ENCODE assay signal across 7 mouse cellular contexts in the genomic region with DNA sequence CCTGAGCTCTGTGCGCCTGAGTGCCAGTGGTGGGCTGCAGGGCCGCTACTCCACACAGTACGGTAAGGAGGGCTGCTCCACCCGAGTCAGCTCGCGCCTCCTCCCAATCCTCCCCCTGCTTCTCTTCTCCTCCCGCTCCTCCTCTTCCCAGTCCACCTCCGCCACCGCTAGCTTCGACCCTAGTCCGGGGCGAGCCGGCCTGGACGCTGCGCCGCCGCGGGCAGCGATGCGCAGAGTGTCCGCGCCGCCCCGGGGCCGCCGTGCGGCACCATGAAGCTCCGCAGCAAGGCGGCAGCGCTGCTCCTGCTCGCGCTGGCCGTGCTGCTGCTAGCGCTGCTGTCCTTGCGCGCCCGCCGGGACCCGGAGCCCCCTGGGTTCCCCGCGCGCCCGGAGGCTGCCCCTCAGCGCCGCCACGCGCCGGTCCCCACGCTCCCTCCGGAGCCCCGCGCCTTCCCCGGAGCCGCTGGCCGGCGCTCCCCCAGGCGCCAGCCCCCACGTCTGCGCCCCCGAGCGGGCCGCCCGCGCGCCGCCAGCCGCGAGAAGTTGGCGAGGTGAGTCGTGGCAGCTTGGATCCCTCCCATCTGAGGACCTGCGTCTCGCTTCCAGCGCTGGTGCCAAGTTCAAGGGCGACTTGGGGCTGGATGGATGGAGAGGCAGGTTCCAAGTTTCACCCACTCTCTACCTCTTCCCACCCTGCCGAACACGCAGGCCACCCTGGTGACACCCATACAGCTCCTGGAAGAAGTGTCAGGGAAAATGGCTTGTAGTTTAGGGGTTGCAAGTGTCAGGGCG. TPM values are rescaled to one million over a fixed set of nuclear protein-coding genes. Genes with fewer than 3 reads are reported as not detected.
DNase-seq lines count a peak whose midpoint lies in the region; ATAC-seq and TF ChIP-seq lines count a peak whose summit lies in the region.

A gene (plus strand): TSS at position 161 of the 792 bp plus-strand sequence.

- intact Hi-C loops in left cerebral cortex, postnatal 25 days (cut with DNase I), result loop anchor here (2.0 kb wide), 2 partner anchors 28 to 130 kb away; no protein-coding TSS in a partner anchor

- in situ Hi-C loops in ES-E14 (cut with MboI; ENCODE audit: low sequenced_read_pairs in 2 of 2, unreplicated experiment in 2 of 2), result no loop called here

- H3K9me3 ChIP-seq in ES-E14 (ENCODE audit: control insufficient read depth, insufficient read depth, low read depth, low read length), result no peaks in the 10 kb centered on the region
- no peaks in the 10 kb centered on the region for H3K9me3 ChIP-seq in forebrain, postnatal 0 days (ENCODE audit: low read length)
- no peaks in the 10 kb centered on the region for H3K9me3 ChIP-seq in hindbrain, embryonic 13.5 days
- H3K9me3 ChIP-seq in midbrain, embryonic 15.5 days, result no peaks in the 10 kb centered on the region

- 2% methylated on average over 73 of the region's 77 CpGs for WGBS in forebrain, postnatal 0 days
- under 1% methylated on average over 60 of the region's 77 CpGs for WGBS in hindbrain, embryonic 13.5 days
- under 1% methylated on average over 67 of the region's 77 CpGs for WGBS in midbrain, embryonic 15.5 days

- peak; percentile 91 for ATAC-seq in forebrain, postnatal 0 days
- peak; percentile 87 for ATAC-seq in hindbrain, embryonic 13.5 days (ENCODE audit: low FRiP score)
- ATAC-seq in midbrain, embryonic 15.5 days (replicated peaks), result peak; percentile 89

- H3K27me3 ChIP-seq in forebrain, postnatal 0 days (ENCODE audit: insufficient read depth, low read length), result peaks cover 9% of the 10 kb centered on the region; the same call in 1 of the 2 replicates
- H3K27me3 ChIP-seq in hindbrain, embryonic 13.5 days, result peaks cover 42% of the 10 kb centered on the region
- H3K27me3 ChIP-seq in midbrain, embryonic 15.5 days (replicated peaks), result peaks cover 30% of the 10 kb centered on the region
- H3K27me3 ChIP-seq in testis, adult 2 months (ENCODE audit: control insufficient read depth, insufficient read depth, low read length), result no peaks in the 10 kb centered on the region

- H3K27ac ChIP-seq in ES-E14 (ENCODE audit: insufficient read depth, low read depth, low read length, poor library complexity, severe bottlenecking), result no peak within 1 kb of the TSS
- no peak within 1 kb of the TSS for H3K27ac ChIP-seq in forebrain, postnatal 0 days (ENCODE audit: low read depth, low read length)
- H3K27ac ChIP-seq in hindbrain, embryonic 13.5 days, result peak within 1 kb of the TSS; percentile 48; the same call in 1 of the 2 replicates
- H3K27ac ChIP-seq in midbrain, embryonic 15.5 days, result peak within 1 kb of the TSS; percentile 34; the same call in 1 of the 2 replicates
- H3K27ac ChIP-seq in testis, adult 2 months (ENCODE audit: control insufficient read depth, insufficient read depth, low read depth, low read length), result no peak within 1 kb of the TSS

- no peaks in the 10 kb centered on the region for H3K4me1 ChIP-seq in ES-E14 (ENCODE audit: control insufficient read depth in 2 of 2, insufficient read depth in 2 of 2, low read length in 2 of 2, poor library complexity in 1 of 2)
- H3K4me1 ChIP-seq in forebrain, postnatal 0 days (ENCODE audit: insufficient read depth), result no peaks in the 10 kb centered on the region
- peaks cover 21% of the 10 kb centered on the region for H3K4me1 ChIP-seq in hindbrain, embryonic 13.5 days (replicated peaks)
- H3K4me1 ChIP-seq in midbrain, embryonic 15.5 days, result peaks cover 19% of the 10 kb centered on the region
- H3K4me1 ChIP-seq in testis, adult 2 months (ENCODE audit: control insufficient read depth, insufficient read depth, low read length), result peaks cover 11% of the 10 kb centered on the region

- peak; percentile 15; the same call in 1 of the 2 replicates for TF ChIP-seq CTCF in forebrain, postnatal 0 days (IDR thresholded peaks at IDR 0.05; ENCODE audit: low read depth)
- TF ChIP-seq CTCF in testis, adult 2 months (IDR thresholded peaks at IDR 0.05; ENCODE audit: control insufficient read depth, insufficient read depth, insufficient replicate concordance, low read depth, low read length), result no peak

- DNase-seq in ES-E14 (ENCODE audit: low read depth, low spot score), result peak; percentile 27
- DNase-seq in adrenal gland, postnatal 14 days, result peak; percentile 39
- peak; percentile 56 for DNase-seq in forebrain, postnatal 0 days
- DNase-seq in left cerebral cortex, postnatal 25 days (ENCODE audit: low spot score in 2 of 2), result peak; percentile 22 to 48

- peak within 1 kb of the TSS; percentile 98 for H3K4me2 ChIP-seq in forebrain, postnatal 0 days (ENCODE audit: low read depth)
- H3K4me2 ChIP-seq in hindbrain, embryonic 13.5 days, result peak within 1 kb of the TSS; percentile 94
- peak within 1 kb of the TSS; percentile 99 for H3K4me2 ChIP-seq in midbrain, embryonic 15.5 days

- H3K9ac ChIP-seq in ES-E14 (ENCODE audit: insufficient read depth, low read depth, low read length, poor library complexity, severe bottlenecking), result peak within 1 kb of the TSS; percentile 66
- peak within 1 kb of the TSS; percentile 68 for H3K9ac ChIP-seq in forebrain, postnatal 0 days
- H3K9ac ChIP-seq in hindbrain, embryonic 13.5 days, result peak within 1 kb of the TSS; percentile 79
- peak within 1 kb of the TSS; percentile 58 for H3K9ac ChIP-seq in midbrain, embryonic 15.5 days

- H3K4me3 ChIP-seq in ES-E14 (ENCODE audit: insufficient read depth in 1 of 2, low read depth in 1 of 2, low read length in 2 of 2, poor library complexity in 1 of 2, severe bottlenecking in 1 of 2), result peak within 1 kb of the TSS; percentile 58 to 78
- H3K4me3 ChIP-seq in forebrain, postnatal 0 days (ENCODE audit: low read depth, low read length), result peak within 1 kb of the TSS; percentile 63
- H3K4me3 ChIP-seq in hindbrain, embryonic 13.5 days, result peak within 1 kb of the TSS; percentile 78
- H3K4me3 ChIP-seq in midbrain, embryonic 15.5 days, result peak within 1 kb of the TSS; percentile 74
- H3K4me3 ChIP-seq in testis, adult 2 months (ENCODE audit: control insufficient read depth, low read depth, low read length), result peak within 1 kb of the TSS; percentile 75

- no peaks in the 10 kb centered on the region for H3K36me3 ChIP-seq in ES-E14 (ENCODE audit: control insufficient read depth, insufficient read depth, low read length, poor library complexity, severe bottlenecking)
- H3K36me3 ChIP-seq in forebrain, postnatal 0 days (ENCODE audit: insufficient read depth), result no peaks in the 10 kb centered on the region
- H3K36me3 ChIP-seq in hindbrain, embryonic 13.5 days, result no peaks in the 10 kb centered on the region
- no peaks in the 10 kb centered on the region for H3K36me3 ChIP-seq in midbrain, embryonic 15.5 days (replicated peaks)
- no peaks in the 10 kb centered on the region for H3K36me3 ChIP-seq in testis, adult 2 months (ENCODE audit: control insufficient read depth, insufficient read depth, low read length)

- no peak for TF ChIP-seq POLR2A in testis, adult 2 months (IDR thresholded peaks at IDR 0.05; ENCODE audit: control insufficient read depth, low read depth, low read length)

TF ChIP-seq in ES-E14, 5 proteins besides CTCF, POLR2A, EP300 and RAD21:
- TF ChIP-seq ZNF384 (IDR thresholded peaks at IDR 0.05; ENCODE audit: low read depth, low read length) (no peak), ZC3H11A (IDR thresholded peaks at IDR 0.05; ENCODE audit: borderline replicate concordance, low read depth, low read length) (no peak), CHD2 (IDR thresholded peaks at IDR 0.05; ENCODE audit: low read depth, low read length) (no peak), HCFC1 (IDR thresholded peaks at IDR 0.05; ENCODE audit: borderline replicate concordance, insufficient read depth, low read length) (no peak), MAFK (IDR thresholded peaks at IDR 0.05; ENCODE audit: insufficient read depth, low read depth, low read length) (no peak)
TF ChIP-seq in ES-E14: peak in this region for 0.

RNA-seq across cellular contexts. Expression of the gene that starts here (rescaled TPM):
- 0.58 and 1.3 TPM in 2 replicates for total RNA-seq in ES-E14 (2012; rRNA removed)
- total RNA-seq in adrenal gland, postnatal 14 days (2021), result 0.85 and 2.2 TPM in 2 replicates
- 1.3 and 2.9 TPM in 2 replicates for total RNA-seq in forebrain, postnatal 0 days (2014; rRNA removed)
- polyA plus RNA-seq in forebrain, postnatal 0 days (2015; fragmentation: Nextera tagmentation; extraction: Ambion mirVana), result 1.1 and 1.8 TPM in 2 replicates
- 2.2 TPM in 2 replicates for polyA plus RNA-seq in hindbrain, embryonic 13.5 days (2015; fragmentation: Nextera tagmentation; extraction: Ambion mirVana)
- total RNA-seq in left cerebral cortex, postnatal 25 days (2021), result 1 to 10 TPM; 1.3 to 1.7 TPM
- 1.2 and 1.6 TPM in 2 replicates for polyA plus RNA-seq in midbrain, embryonic 15.5 days (2015; fragmentation: Nextera tagmentation; extraction: Ambion mirVana)
- 1.6 and 2.0 TPM in 2 replicates for polyA plus RNA-seq in testis, adult 2 months (2012; rRNA removed)

Comparison
In these comparisons a context has a peak if more than half of its experiments do, and no peak if none do; other contexts are left out.
1. H3K27ac ChIP-seq: peak in hindbrain, embryonic 13.5 days (single experiment) and midbrain, embryonic 15.5 days (single experiment); none in ES-E14 (single experiment), forebrain, postnatal 0 days (single experiment) and testis, adult 2 months (single experiment).
2. Peak in every context shown above with its lines, with median percentiles within 50 percentile points of each other: DNase-seq, H3K4me3 ChIP-seq, H3K9ac ChIP-seq, ATAC-seq and H3K4me2 ChIP-seq.